ENCODE assay signal across 8 mouse cellular contexts in the genomic region with DNA sequence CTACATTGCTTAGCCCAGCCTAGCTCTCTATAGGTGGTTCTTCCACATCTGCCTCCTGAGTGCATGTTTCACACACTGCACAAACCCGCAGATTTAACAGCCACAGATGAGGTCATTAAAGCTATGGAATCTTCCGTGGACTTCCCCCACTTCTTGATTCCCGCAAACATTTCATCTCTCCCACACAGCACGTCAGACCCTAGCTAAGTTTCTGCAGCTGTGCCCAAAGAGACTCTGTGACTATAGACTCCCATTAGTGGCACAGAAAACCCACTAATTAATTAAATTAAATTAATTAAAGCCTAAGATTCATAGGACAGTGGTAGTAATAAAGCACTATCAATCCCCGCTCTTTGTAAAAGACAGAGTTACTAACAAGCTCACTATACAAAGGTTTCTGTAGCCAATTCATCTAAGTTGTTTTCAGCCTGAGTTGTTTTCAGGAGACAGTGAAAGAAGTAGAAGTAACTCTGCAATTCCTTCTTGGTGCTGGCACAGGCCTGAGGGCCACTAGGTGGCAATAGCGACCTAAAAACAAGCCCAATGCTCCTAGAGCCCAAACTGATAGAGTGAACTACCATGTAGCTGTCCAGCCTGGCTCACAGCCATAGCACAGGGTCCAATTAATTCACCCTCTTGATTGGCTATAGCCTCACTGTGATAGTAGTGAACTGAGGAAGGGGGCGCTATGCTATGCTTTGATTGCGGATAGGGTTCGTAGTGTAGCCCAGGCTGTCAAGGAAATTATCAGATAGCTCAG. TPM values are rescaled to one million over a fixed set of nuclear protein-coding genes. Genes with fewer than 3 reads are reported as not detected.
DNase-seq lines count a peak whose midpoint lies in the region; ATAC-seq and TF ChIP-seq lines count a peak whose summit lies in the region.

No protein-coding gene starts in this region.

- no peaks in the 10 kb centered on the region for H3K27me3 ChIP-seq in heart, embryonic 14.5 days (ENCODE audit: control insufficient read depth, insufficient read depth, low read length)
- no peaks in the 10 kb centered on the region for H3K27me3 ChIP-seq in kidney, postnatal 0 days (ENCODE audit: insufficient read depth, low read length)
- no peaks in the 10 kb centered on the region for H3K27me3 ChIP-seq in liver, embryonic 12.5 days (replicated peaks)
- no peaks in the 10 kb centered on the region for H3K27me3 ChIP-seq in neural tube, embryonic 11.5 days (ENCODE audit: control insufficient read depth, insufficient read depth, low read length)
- no peaks in the 10 kb centered on the region for H3K27me3 ChIP-seq in stomach, embryonic 16.5 days (ENCODE audit: control insufficient read depth, insufficient read depth, low read length)

- H3K4me2 ChIP-seq in heart, embryonic 14.5 days (ENCODE audit: low read length): no peak overlapping the region
- H3K4me2 ChIP-seq in kidney, postnatal 0 days (ENCODE audit: low read length): no peak overlapping the region
- no peak overlapping the region for H3K4me2 ChIP-seq in liver, embryonic 12.5 days
- no peak overlapping the region for H3K4me2 ChIP-seq in neural tube, embryonic 11.5 days (ENCODE audit: low read depth)
- H3K4me2 ChIP-seq in stomach, embryonic 16.5 days (ENCODE audit: low read depth, low read length): no peak overlapping the region

- no peak overlapping the region for H3K27ac ChIP-seq in embryonic fibroblast, embryonic 13.5 days (ENCODE audit: insufficient read depth, low read length)
- no peak overlapping the region for H3K27ac ChIP-seq in heart, embryonic 14.5 days (replicated peaks in 1 of 2; ENCODE audit: control insufficient read depth in 1 of 2, insufficient read depth in 1 of 2, low read depth in 2 of 2, low read length in 2 of 2)
- no peak overlapping the region for H3K27ac ChIP-seq in kidney, postnatal 0 days
- H3K27ac ChIP-seq in liver, embryonic 12.5 days: no peak overlapping the region
- H3K27ac ChIP-seq in neural tube, embryonic 11.5 days (ENCODE audit: low read depth, low read length): no peak overlapping the region
- no peak overlapping the region for H3K27ac ChIP-seq in stomach, embryonic 16.5 days (ENCODE audit: low read length)

- no peaks in the 10 kb centered on the region for H3K36me3 ChIP-seq in heart, embryonic 14.5 days (ENCODE audit: control insufficient read depth, insufficient read depth, low read length)
- H3K36me3 ChIP-seq in kidney, postnatal 0 days (ENCODE audit: insufficient read depth, low read length): no peaks in the 10 kb centered on the region
- no peaks in the 10 kb centered on the region for H3K36me3 ChIP-seq in liver, embryonic 12.5 days
- no peaks in the 10 kb centered on the region for H3K36me3 ChIP-seq in neural tube, embryonic 11.5 days (ENCODE audit: control insufficient read depth, insufficient read depth, low read length)
- H3K36me3 ChIP-seq in stomach, embryonic 16.5 days (ENCODE audit: control insufficient read depth, insufficient read depth, low read length): no peaks in the 10 kb centered on the region

- 44% methylated on average over 9 of the region's 9 CpGs for WGBS in heart, embryonic 14.5 days
- 39% methylated on average over 9 of the region's 9 CpGs for WGBS in kidney, postnatal 0 days
- WGBS in liver, embryonic 12.5 days (ENCODE audit: insufficient replicate concordance): 47% methylated on average over 9 of the region's 9 CpGs
- 54% methylated on average over 9 of the region's 9 CpGs for WGBS in neural tube, embryonic 11.5 days
- 45% methylated on average over 9 of the region's 9 CpGs for WGBS in stomach, embryonic 16.5 days

- peak; percentile 70 for TF ChIP-seq CTCF in embryonic fibroblast, embryonic 13.5 days (IDR thresholded peaks at IDR 0.05; ENCODE audit: borderline replicate concordance, insufficient read depth, low read length)
- peak; percentile 91 for TF ChIP-seq CTCF in kidney, postnatal 0 days (IDR thresholded peaks at IDR 0.05; ENCODE audit: low read depth)

- H3K4me3 ChIP-seq in embryonic fibroblast, embryonic 13.5 days (ENCODE audit: insufficient read depth, low read length): no peak overlapping the region
- no peak overlapping the region for H3K4me3 ChIP-seq in heart, embryonic 14.5 days (ENCODE audit: control insufficient read depth in 1 of 2, insufficient read depth in 1 of 2, low read depth in 1 of 2, low read length in 2 of 2)
- H3K4me3 ChIP-seq in kidney, postnatal 0 days (replicated peaks; ENCODE audit: low read depth, low read length): no peak overlapping the region
- H3K4me3 ChIP-seq in liver, embryonic 12.5 days: no peak overlapping the region
- H3K4me3 ChIP-seq in neural tube, embryonic 11.5 days (ENCODE audit: low read depth, low read length): no peak overlapping the region
- H3K4me3 ChIP-seq in stomach, embryonic 16.5 days (replicated peaks; ENCODE audit: low read length): no peak overlapping the region

- no peak for TF ChIP-seq POLR2A in embryonic fibroblast, embryonic 13.5 days (IDR thresholded peaks at IDR 0.05; ENCODE audit: low read depth, low read length)

- H3K4me1 ChIP-seq in embryonic fibroblast, embryonic 13.5 days (ENCODE audit: control insufficient read depth, insufficient read depth, low read length): no peaks in the 10 kb centered on the region
- peaks cover 2 to 15% of the 10 kb centered on the region in 2 experiments; a peak in 3 of 4 replicates for H3K4me1 ChIP-seq in heart, embryonic 14.5 days (ENCODE audit: control insufficient read depth in 2 of 2, insufficient read depth in 2 of 2, low read length in 2 of 2)
- H3K4me1 ChIP-seq in kidney, postnatal 0 days (replicated peaks; ENCODE audit: insufficient read depth, low read length): no peaks in the 10 kb centered on the region
- no peaks in the 10 kb centered on the region for H3K4me1 ChIP-seq in liver, embryonic 12.5 days
- H3K4me1 ChIP-seq in neural tube, embryonic 11.5 days (ENCODE audit: control insufficient read depth, insufficient read depth, low read length): no peaks in the 10 kb centered on the region
- H3K4me1 ChIP-seq in stomach, embryonic 16.5 days (ENCODE audit: control insufficient read depth, insufficient read depth, low read length): no peaks in the 10 kb centered on the region

- peak; percentile 94 for DNase-seq in 416B (ENCODE audit: low read depth)
- peak; percentile 72 for DNase-seq in adrenal gland, postnatal 25 days
- peak; percentile 84 for DNase-seq in kidney, postnatal 0 days (ENCODE audit: low spot score)
- peak; percentile 74 for DNase-seq in neural tube, embryonic 11.5 days (ENCODE audit: low spot score)

- no peaks in the 10 kb centered on the region for H3K9me3 ChIP-seq in heart, embryonic 14.5 days (ENCODE audit: control insufficient read depth, low read length)
- no peaks in the 10 kb centered on the region for H3K9me3 ChIP-seq in kidney, postnatal 0 days (replicated peaks; ENCODE audit: low read length)
- H3K9me3 ChIP-seq in liver, embryonic 12.5 days (replicated peaks): no peaks in the 10 kb centered on the region
- H3K9me3 ChIP-seq in neural tube, embryonic 11.5 days (ENCODE audit: control insufficient read depth, low read length): no peaks in the 10 kb centered on the region
- no peaks in the 10 kb centered on the region for H3K9me3 ChIP-seq in stomach, embryonic 16.5 days (replicated peaks; ENCODE audit: control insufficient read depth, low read length)

- peak; percentile 66; the same call in 1 of the 2 replicates for ATAC-seq in heart, embryonic 14.5 days (ENCODE audit: insufficient number of reproducible peaks, insufficient read depth, low FRiP score, low read depth)
- ATAC-seq in kidney, postnatal 0 days (replicated peaks; ENCODE audit: low FRiP score, low read depth): peak; percentile 54
- ATAC-seq in liver, embryonic 12.5 days: peak; percentile 54
- ATAC-seq in neural tube, embryonic 11.5 days (ENCODE audit: insufficient read depth, low FRiP score, low TSS enrichment): peak; percentile 76
- ATAC-seq in stomach, embryonic 16.5 days (ENCODE audit: insufficient read depth, low FRiP score): peak; percentile 53; the same call in 1 of the 2 replicates

- H3K9ac ChIP-seq in heart, embryonic 14.5 days (ENCODE audit: low read length): no peak overlapping the region
- H3K9ac ChIP-seq in kidney, postnatal 0 days (ENCODE audit: low read depth, low read length): no peak overlapping the region
- H3K9ac ChIP-seq in liver, embryonic 12.5 days: no peak overlapping the region
- H3K9ac ChIP-seq in neural tube, embryonic 11.5 days (ENCODE audit: low read length): no peak overlapping the region
- H3K9ac ChIP-seq in stomach, embryonic 16.5 days (ENCODE audit: low read length): no peak overlapping the region

RNA-seq across cellular contexts. Expression of a gene that starts 54.0 kb away (rescaled TPM):
- total RNA-seq in adrenal gland, postnatal 25 days (2021): 15.0 and 16.0 TPM in 2 replicates
- 28.7 and 29.9 TPM in 2 replicates for polyA plus RNA-seq in embryonic fibroblast, embryonic 13.5 days (2011; ENCODE audit: insufficient read length, low read depth, missing spikeins)
- 74.7 and 79.5 TPM in 2 replicates for polyA plus RNA-seq in heart, embryonic 14.5 days (2014; fragmentation: Nextera tagmentation; extraction: Ambion mirVana)
- polyA plus RNA-seq in kidney, postnatal 0 days (2015; fragmentation: Nextera tagmentation; extraction: Ambion mirVana): 17.8 and 20.1 TPM in 2 replicates
- polyA plus RNA-seq in liver, embryonic 12.5 days (2016; fragmentation: Nextera tagmentation; extraction: Ambion mirVana): 10.0 and 10.5 TPM in 2 replicates
- polyA plus RNA-seq in neural tube, embryonic 11.5 days (2014; fragmentation: Nextera tagmentation; extraction: Ambion mirVana): 14.3 and 15.7 TPM in 2 replicates
- polyA plus RNA-seq in stomach, embryonic 16.5 days (2015; fragmentation: Nextera tagmentation; extraction: Ambion mirVana): 17.3 and 18.8 TPM in 2 replicates
